Comparison of ENCODE assay signal across 10 mouse cellular contexts in genomic region chr14:101781943-101782510, GRCm38 (mm10). TPM values are rescaled to one million over a fixed set of nuclear protein-coding genes. Genes with fewer than 3 reads are reported as not detected.
A peak's percentile ranks its signal among the peaks of the same experiment; 100 is the strongest.
DNase-seq lines count a peak whose midpoint lies in the region; ATAC-seq lines count a peak whose summit lies in the region.
"Had no signal": no experiment of that assay in that cellular context is flagged by ENCODE, and none has a peak within 500 bp of the region (broad histone marks: within the 10 kb centered on the region; RNA-seq: fewer than 3 reads in every experiment).

No protein-coding gene starts in this region.

- no peak overlapping the region for H3K4me3 ChIP-seq in forebrain, embryonic 16.5 days (replicated peaks; ENCODE audit: low read length)
- H3K4me3 ChIP-seq: megakaryocyte, embryonic 14.5 days had no signal

- no peak overlapping the region for H3K27ac ChIP-seq in forebrain, embryonic 16.5 days (ENCODE audit: low read length)

- ATAC-seq in forebrain, embryonic 16.5 days: peak; percentile 63

- H3K4me2 ChIP-seq in forebrain, embryonic 16.5 days (ENCODE audit: low read length): no peak overlapping the region

- H3K27me3 ChIP-seq in forebrain, embryonic 16.5 days (replicated peaks; ENCODE audit: control insufficient read depth, insufficient read depth, low read length): no peaks in the 10 kb centered on the region
- H3K27me3 ChIP-seq: megakaryocyte, embryonic 14.5 days had no signal

- no peak overlapping the region for H3K9ac ChIP-seq in forebrain, embryonic 16.5 days (replicated peaks; ENCODE audit: low read depth, low read length)

- 32% methylated on average over 3 of the region's 3 CpGs for WGBS in forebrain, embryonic 16.5 days

- H3K4me1 ChIP-seq in forebrain, embryonic 16.5 days (replicated peaks; ENCODE audit: control insufficient read depth, insufficient read depth, low read length): no peaks in the 10 kb centered on the region
- H3K4me1 ChIP-seq: megakaryocyte, embryonic 14.5 days had no signal

- no peaks in the 10 kb centered on the region for H3K36me3 ChIP-seq in forebrain, embryonic 16.5 days (ENCODE audit: control insufficient read depth, insufficient read depth)

- no peaks in the 10 kb centered on the region for H3K9me3 ChIP-seq in forebrain, embryonic 16.5 days (ENCODE audit: control insufficient read depth, low read length)
- H3K9me3 ChIP-seq: megakaryocyte, embryonic 14.5 days had no signal

- peak; percentile 59 for DNase-seq in gastrocnemius, adult 18-20 months (ENCODE audit: low spot score)
- no peak for DNase-seq in gastrocnemius, postnatal 25 days
- DNase-seq in right cerebral cortex, adult 2 months (ENCODE audit: low spot score in 2 of 2): peak; percentile 59 to 70
- DNase-seq in right cerebral cortex, postnatal 14 days: no peak
- DNase-seq in layer of hippocampus, adult 11-12 months (ENCODE audit: low spot score): peak; percentile 62
- peak; percentile 37 for DNase-seq in retina, postnatal 1 day
- no peak for DNase-seq in MN1 (ENCODE audit: low spot score)

RNA-seq across cellular contexts. Expression of gene Lmo7, which starts 52.3 kb away (rescaled TPM):
- total RNA-seq in gastrocnemius, adult 18-20 months (2021): 10 to 100 TPM; 60.0 to 72.5 TPM
- total RNA-seq in gastrocnemius, postnatal 25 days (2021): 10 to 100 TPM; 60.2 to 66.2 TPM
- 15.5 and 16.0 TPM in 2 replicates for polyA plus RNA-seq in forebrain, embryonic 16.5 days (2015; fragmentation: Nextera tagmentation; extraction: Ambion mirVana)

RNA-seq across cellular contexts. Expression of gene Gm9922, which starts 52.4 kb away (rescaled TPM):
- total RNA-seq in gastrocnemius, adult 18-20 months (2021): not detected
- not detected for total RNA-seq in gastrocnemius, postnatal 25 days (2021)
- polyA plus RNA-seq in forebrain, embryonic 16.5 days (2015; fragmentation: Nextera tagmentation; extraction: Ambion mirVana): 0.95 and 1.3 TPM in 2 replicates
- total RNA-seq: gastrocnemius, postnatal 4 days had no signal

Comparison
In these comparisons a context has a peak if more than half of its experiments do, and no peak if none do; other contexts are left out.
1. DNase-seq: peak in gastrocnemius, adult 18-20 months (single experiment), right cerebral cortex, adult 2 months (2 of 2), layer of hippocampus, adult 11-12 months (single experiment) and retina, postnatal 1 day (single experiment); none in gastrocnemius, postnatal 25 days (single experiment), right cerebral cortex, postnatal 14 days (single experiment) and MN1 (single experiment).